Mouse (Mus musculus) neural tube, embryonic 15.5 days (tissue): ENCODE measurements around the gene Rasl10b. TPM values are rescaled to one million over a fixed set of nuclear protein-coding genes. Genes with fewer than 3 reads are reported as not detected.

Experiments
- polyA plus RNA-seq: library from polyadenylated mRNA; unstranded; fragments of >200 nt; fragmentation: Nextera tagmentation; extraction: Ambion mirVana; gene quantifications from 2 replicates; pipeline ENCODE4 v1.2.1, GENCODE M21; 2015

Rasl10b gene
- polyA plus RNA-seq, 1 experiment from 2014 or later = 52.2 TPM

Other genes with a start within 250 kb of the Rasl10b start
- gene Slfn4, start 234.0 kb upstream of the Rasl10b start, polyA plus RNA-seq = not detected in 2 replicates
- gene Slfn3, start 217.8 kb upstream of the Rasl10b start, polyA plus RNA-seq = 0.17 and 1.1 TPM in 2 replicates
- gene Slfn14, start 122.4 kb upstream of the Rasl10b start, polyA plus RNA-seq = 0.09 TPM in 1 of 2 replicates, not detected in the other
- gene Ap2b1, start 110.1 kb upstream of the Rasl10b start, polyA plus RNA-seq = 100 and 101 TPM in 2 replicates
- 14.6 and 16.8 TPM in 2 replicates for gene Pex12, start 106.6 kb upstream of the Rasl10b start, polyA plus RNA-seq
- gene Gas2l2, start 20.3 kb downstream of the Rasl10b start, polyA plus RNA-seq = 0.37 and 0.41 TPM in 2 replicates
- gene 1700020L24Rik, start 28.5 kb downstream of the Rasl10b start, polyA plus RNA-seq = 0.37 and 0.54 TPM in 2 replicates
- gene Mmp28, start 53.9 kb downstream of the Rasl10b start, polyA plus RNA-seq = 3.9 and 4.6 TPM in 2 replicates
- 12.7 and 14.1 TPM in 2 replicates for gene Taf15, start 63.9 kb downstream of the Rasl10b start, polyA plus RNA-seq
- not detected in 2 replicates for gene Heatr9, start 113.0 kb downstream of the Rasl10b start, polyA plus RNA-seq
- 5.1 TPM in 1 of 2 replicates, not detected in the other for gene Ccl5, start 121.4 kb downstream of the Rasl10b start, polyA plus RNA-seq
- gene Ccl9, start 169.5 kb downstream of the Rasl10b start, polyA plus RNA-seq = 2.7 and 4.5 TPM in 2 replicates
- 2.8 and 4.4 TPM in 2 replicates for gene Ccl6, start 183.9 kb downstream of the Rasl10b start, polyA plus RNA-seq
- not detected in 2 replicates for gene Rpl9-ps1, start 236.5 kb downstream of the Rasl10b start, polyA plus RNA-seq
- 0.91 and 1.9 TPM in 2 replicates for gene Ccl3, start 240.2 kb downstream of the Rasl10b start, polyA plus RNA-seq